ENCODE assay signal across 8 mouse cellular contexts in genomic region chr3:95754345-95755206, GRCm38 (mm10). TPM values are rescaled to one million over a fixed set of nuclear protein-coding genes. Genes with fewer than 3 reads are reported as not detected.
A peak's percentile ranks its signal among the peaks of the same experiment; 100 is the strongest.
DNase-seq lines count a peak whose midpoint lies in the region; ATAC-seq and TF ChIP-seq lines count a peak whose summit lies in the region.

No protein-coding gene starts in this region.

- WGBS in forebrain, embryonic 15.5 days: under 1% methylated on average over 30 of the region's 30 CpGs
- WGBS in lung, adult 2 months: under 1% methylated on average over 30 of the region's 30 CpGs

- H3K27me3 ChIP-seq in forebrain, embryonic 15.5 days: no peaks in the 10 kb centered on the region

- TF ChIP-seq POLR2A in lung, adult 2 months (IDR thresholded peaks at IDR 0.05; ENCODE audit: borderline replicate concordance, extremely low read depth, low read depth, low read length): peak; percentile 50; the same call in 1 of the 2 replicates

- H3K9me3 ChIP-seq in ES-E14 (ENCODE audit: control insufficient read depth, insufficient read depth, low read depth, low read length): no peaks in the 10 kb centered on the region
- H3K9me3 ChIP-seq in forebrain, embryonic 15.5 days: no peaks in the 10 kb centered on the region

- ATAC-seq in forebrain, embryonic 15.5 days (replicated peaks): peak; percentile 100
- ATAC-seq in neutrophil, adult 5-6 weeks (ENCODE audit: extremely low read depth, insufficient number of reproducible peaks, low FRiP score, poor library complexity, severe bottlenecking): peak; percentile 93

- peak overlapping the region; percentile 80 to 95 for H3K4me3 ChIP-seq in ES-E14 (ENCODE audit: insufficient read depth in 1 of 2, low read depth in 1 of 2, low read length in 2 of 2, poor library complexity in 1 of 2, severe bottlenecking in 1 of 2)
- peak overlapping the region; percentile 61 for H3K4me3 ChIP-seq in forebrain, embryonic 15.5 days
- H3K4me3 ChIP-seq in lung, adult 2 months (replicated peaks; ENCODE audit: extremely low read depth, low read depth, low read length): peak overlapping the region; percentile 80

- intact Hi-C loops in heart, postnatal 25 days (cut with DNase I): loop anchor here (5.0 kb wide), 2 partner anchors 122 to 137 kb away; no protein-coding TSS in a partner anchor

- no peak for TF ChIP-seq CTCF in lung, adult 2 months (IDR thresholded peaks at IDR 0.05; ENCODE audit: insufficient read depth, low read length)

- peak overlapping the region; percentile 89 for H3K9ac ChIP-seq in ES-E14 (ENCODE audit: insufficient read depth, low read depth, low read length, poor library complexity, severe bottlenecking)
- H3K9ac ChIP-seq in forebrain, embryonic 15.5 days (replicated peaks): peak overlapping the region; percentile 79

- peak overlapping the region; percentile 76 for H3K4me2 ChIP-seq in forebrain, embryonic 15.5 days (replicated peaks)

- in situ Hi-C loops in ES-E14 (cut with MboI; ENCODE audit: low sequenced_read_pairs in 2 of 2, unreplicated experiment in 2 of 2): no loop called here

- peak overlapping the region; percentile 38 for H3K27ac ChIP-seq in ES-E14 (ENCODE audit: insufficient read depth, low read depth, low read length, poor library complexity, severe bottlenecking)
- peak overlapping the region; percentile 64 for H3K27ac ChIP-seq in forebrain, embryonic 15.5 days (replicated peaks)

- peaks cover 2 to 5% of the 10 kb centered on the region in 2 experiments; a peak in 3 of 4 replicates for H3K4me1 ChIP-seq in ES-E14 (ENCODE audit: control insufficient read depth in 2 of 2, insufficient read depth in 2 of 2, low read length in 2 of 2, poor library complexity in 1 of 2)
- H3K4me1 ChIP-seq in forebrain, embryonic 15.5 days: peaks cover 6% of the 10 kb centered on the region
- no peaks in the 10 kb centered on the region; the same call in 1 of the 2 replicates for H3K4me1 ChIP-seq in lung, adult 2 months (ENCODE audit: control insufficient read depth, insufficient read depth, low read length)

- H3K36me3 ChIP-seq in ES-E14 (ENCODE audit: control insufficient read depth, insufficient read depth, low read length, poor library complexity, severe bottlenecking): peaks cover 26% of the 10 kb centered on the region
- peaks cover 31% of the 10 kb centered on the region for H3K36me3 ChIP-seq in forebrain, embryonic 15.5 days

- peak; percentile 91 for DNase-seq in ES-E14 (ENCODE audit: low read depth, low spot score)
- peak; percentile 94 for DNase-seq in cerebellum, adult 11-12 months
- peak; percentile 90 for DNase-seq in heart, postnatal 25 days (ENCODE audit: low spot score)
- peak; percentile 94 to 98 for DNase-seq in layer of hippocampus, adult 18-20 months (ENCODE audit: low spot score in 2 of 2)
- DNase-seq in lung, adult 2 months: peak; percentile 89
- peak; percentile 83 to 89 for DNase-seq in thymus, adult 18-20 months

TF ChIP-seq in ES-E14, 5 proteins besides CTCF, POLR2A, EP300 and RAD21:
- TF ChIP-seq ZNF384 (IDR thresholded peaks at IDR 0.05; ENCODE audit: low read depth, low read length) (no peak), MAFK (IDR thresholded peaks at IDR 0.05; ENCODE audit: insufficient read depth, low read depth, low read length) (no peak), CHD2 (IDR thresholded peaks at IDR 0.05; ENCODE audit: low read depth, low read length) (peak; percentile 94), HCFC1 (IDR thresholded peaks at IDR 0.05; ENCODE audit: borderline replicate concordance, insufficient read depth, low read length) (peak; percentile 79), ZC3H11A (IDR thresholded peaks at IDR 0.05; ENCODE audit: borderline replicate concordance, low read depth, low read length) (no peak)

RNA-seq across cellular contexts. Expression of gene Tars2, which starts 5.4 kb away (rescaled TPM):
- total RNA-seq in ES-E14 (2012; rRNA removed): 85.9 and 132 TPM in 2 replicates
- polyA plus RNA-seq in forebrain, embryonic 15.5 days (2015; fragmentation: Nextera tagmentation; extraction: Ambion mirVana): 48.3 and 50.5 TPM in 2 replicates
- 10 to 100 TPM; 46.6 to 49.4 TPM for total RNA-seq in heart, postnatal 25 days (2021)
- 10 to 100 TPM; 41.5 to 41.7 TPM for total RNA-seq in layer of hippocampus, adult 18-20 months (2021)
- polyA plus RNA-seq in lung, adult 2 months (2012; rRNA removed): 21.6 and 25.7 TPM in 2 replicates
- total RNA-seq in neutrophil, adult 5-6 weeks (2017): 35.3 and 46.3 TPM in 2 replicates

RNA-seq across cellular contexts. Expression of gene Ecm1, which starts 15.2 kb away (rescaled TPM):
- total RNA-seq in ES-E14 (2012; rRNA removed): 4.1 and 13.4 TPM in 2 replicates
- 8.7 and 9.3 TPM in 2 replicates for polyA plus RNA-seq in forebrain, embryonic 15.5 days (2015; fragmentation: Nextera tagmentation; extraction: Ambion mirVana)
- 10 to 100 TPM; 52.1 to 60.8 TPM for total RNA-seq in heart, postnatal 25 days (2021)
- total RNA-seq in layer of hippocampus, adult 18-20 months (2021): 10 to 100 TPM in 1 of 2 experiments, 1 to 10 TPM in 1; 10.0 to 10.5 TPM
- polyA plus RNA-seq in lung, adult 2 months (2012; rRNA removed): 465 and 807 TPM in 2 replicates
- 3.8 and 4.5 TPM in 2 replicates for total RNA-seq in neutrophil, adult 5-6 weeks (2017)

Comparison
In these comparisons a context has a peak if more than half of its experiments do, and no peak if none do; other contexts are left out.
1. Peak in every context shown above with its lines: DNase-seq, ATAC-seq, H3K4me3 ChIP-seq and H3K27ac ChIP-seq.